Mouse (Mus musculus) myocyte (in vitro differentiated cells): ENCODE data around the gene Exosc3.

Source experiments
- CEBPB ChIP-seq: IDR thresholded peaks from 2 replicates; pipeline ENCODE4 v1.6.1; 2011; ENCODE audit warnings: mild to moderate bottlenecking, moderate library complexity; ENCODE audit not compliant: poor library complexity, insufficient read depth, severe bottlenecking
- E2F4 ChIP-seq: IDR thresholded peaks from one replicate; pipeline ENCODE4 v1.6.1; 2011; ENCODE audit warnings: mild to moderate bottlenecking, control low read depth, moderate library complexity; ENCODE audit not compliant: insufficient read depth
- MAX ChIP-seq: IDR thresholded peaks from one replicate; pipeline ENCODE4 v1.6.1; 2011; ENCODE audit warnings: low read depth, mild to moderate bottlenecking, control low read depth
- MYOD1 ChIP-seq, 3 experiments: IDR thresholded peaks; one replicate each; pipeline ENCODE4 v1.6.1; 2011; ENCODE audit warnings: control low read depth in 2 of 3, low read depth in 2 of 3, mild to moderate bottlenecking in 2 of 3, moderate library complexity in 1 of 3; ENCODE audit not compliant: insufficient read length in 2 of 3, control insufficient read depth in 1 of 3
- MYOG ChIP-seq, 3 experiments: IDR thresholded peaks; one replicate each; pipeline ENCODE4 v1.6.1; 2011; ENCODE audit warnings: control low read depth in 2 of 3, low read depth in 2 of 3, mild to moderate bottlenecking in 2 of 3; ENCODE audit not compliant: insufficient read length in 2 of 3, control insufficient read depth in 1 of 3, insufficient read depth in 1 of 3
- POLR2A ChIP-seq: IDR thresholded peaks from one replicate; pipeline ENCODE4 v1.6.1; 2011; ENCODE audit warnings: low read depth, mild to moderate bottlenecking, control low read depth, moderate library complexity; ENCODE audit not compliant: insufficient read length
- POLR2AphosphoS2 ChIP-seq: IDR thresholded peaks from one replicate; pipeline ENCODE4 v1.6.1; 2011; ENCODE audit warnings: low read depth, control low read depth; ENCODE audit not compliant: insufficient read length
- REST ChIP-seq: IDR thresholded peaks from one replicate; pipeline ENCODE4 v1.6.1; 2011; ENCODE audit warnings: mild to moderate bottlenecking, control low read depth, moderate library complexity; ENCODE audit not compliant: insufficient read depth, insufficient read length
- USF1 ChIP-seq: IDR thresholded peaks from one replicate; pipeline ENCODE4 v1.6.1; 2011; ENCODE audit warnings: low read depth, mild to moderate bottlenecking, control low read depth, moderate library complexity

- TF ChIP-seq POLR2A (no peak), CEBPB (no peak), MAX (no peak), E2F4 (no peak), POLR2AphosphoS2 (no peak), USF1 (no peak), MYOG (IDR thresholded peaks at IDR 0.05; ENCODE audit: control insufficient read depth in 1 of 3, insufficient read depth in 1 of 3, insufficient read length in 2 of 3, low read depth in 2 of 3) (peak; percentile 66 to 95 (median 78)), MYOD1 (IDR thresholded peaks at IDR 0.05; ENCODE audit: control insufficient read depth in 1 of 3, insufficient read length in 2 of 3, low read depth in 2 of 3) (peak; percentile 89 to 98 (median 95)), REST (no peak)
Observed at GRCm38 (mm10) chr4:45271041-45271452, 71.5 kb downstream of the Exosc3 start.
